Mouse (Mus musculus) urinary bladder, postnatal 14 days (tissue): ENCODE results near the gene Ldhb.
"Not testable (repeated sequence)": the region's sequence is repeated elsewhere in the genome, so short reads cannot be mapped to it uniquely, and the experiment has no call there.

Experiments used
- DNase-seq: peaks from one replicate; pipeline ENCODE4 v3.0.0; 2021; ENCODE audit warnings: low spot score

The Ldhb gene

GRCm38 (mm10) chr6:142507785-142508162 lies at the start of gene Ldhb:
Gene Ldhb (minus strand): TSS chr6:142507957.
- peak; percentile 91 for DNase-seq

- no peak for DNase-seq
Measured at GRCm38 (mm10) chr6:142555988-142556387, 48.2 kb upstream of the Ldhb start.

GRCm38 (mm10) chr6:142551482-142551881 lies 43.7 kb upstream of the Ldhb start:
- DNase-seq = no peak

GRCm38 (mm10) chr6:142550871-142551270 lies 43.1 kb upstream of the Ldhb start:
- DNase-seq = no peak

GRCm38 (mm10) chr6:142548377-142548776 lies 40.6 kb upstream of the Ldhb start:
- DNase-seq = no peak

GRCm38 (mm10) chr6:142545132-142545531 lies 37.4 kb upstream of the Ldhb start:
- no peak for DNase-seq

GRCm38 (mm10) chr6:142543648-142544047 lies 35.9 kb upstream of the Ldhb start:
- no peak for DNase-seq

- DNase-seq = no peak
Measured at GRCm38 (mm10) chr6:142542800-142543175, 35.0 kb upstream of the Ldhb start.

GRCm38 (mm10) chr6:142542082-142542799 lies 34.5 kb upstream of the Ldhb start:
- no peak for DNase-seq

GRCm38 (mm10) chr6:142540561-142541160 lies 32.9 kb upstream of the Ldhb start:
- DNase-seq = no peak

GRCm38 (mm10) chr6:142540131-142540530 lies 32.4 kb upstream of the Ldhb start:
- no peak for DNase-seq

GRCm38 (mm10) chr6:142538503-142538902 lies 30.7 kb upstream of the Ldhb start:
- no peak for DNase-seq

GRCm38 (mm10) chr6:142533412-142533811 lies 25.7 kb upstream of the Ldhb start:
- DNase-seq = no peak

- no peak for DNase-seq
Measured at GRCm38 (mm10) chr6:142532686-142533085, 24.9 kb upstream of the Ldhb start.

GRCm38 (mm10) chr6:142532141-142532540 lies 24.4 kb upstream of the Ldhb start:
- no peak for DNase-seq

- DNase-seq = no peak
Measured at GRCm38 (mm10) chr6:142530378-142530777, 22.6 kb upstream of the Ldhb start.

- DNase-seq = no peak
Measured at GRCm38 (mm10) chr6:142529680-142530079, 21.9 kb upstream of the Ldhb start.

GRCm38 (mm10) chr6:142527931-142528562 lies 20.3 kb upstream of the Ldhb start:
- DNase-seq = no peak

GRCm38 (mm10) chr6:142524635-142525308 lies 17.0 kb upstream of the Ldhb start:
- peak; percentile 64 for DNase-seq

GRCm38 (mm10) chr6:142521591-142522110 lies 13.9 kb upstream of the Ldhb start:
- DNase-seq = no peak

- no peak for DNase-seq
Measured at GRCm38 (mm10) chr6:142519110-142519509, 11.4 kb upstream of the Ldhb start.

GRCm38 (mm10) chr6:142515379-142515778 lies 7.6 kb upstream of the Ldhb start:
- DNase-seq = not testable (repeated sequence)

- DNase-seq = peak; percentile 64
Measured at GRCm38 (mm10) chr6:142514912-142515311, 7.2 kb upstream of the Ldhb start.
